Mouse (Mus musculus) thymus, adult 2 months (tissue): ENCODE measurements at regions not wholly inside any gene's neighbourhood (a gene's known extent, or its start where the extent isn't known, plus 50 kb on each side); places are given as distances from the start of the nearest gene placed in this dataset.
A peak's percentile ranks its signal among the peaks of the same experiment; 100 is the strongest.

Source experiments
- DNase-seq: peaks from one replicate; pipeline ENCODE4 v3.0.0; 2021
- H3K27ac ChIP-seq: fragments of 200-500 bp; 2 replicates; pipeline ENCODE4 v1.5.1; 2012; ENCODE audit warnings: low read length, control low read depth; ENCODE audit not compliant: control insufficient read depth, insufficient read depth
- H3K27me3 ChIP-seq: fragments of 200-500 bp; 2 replicates; pipeline ENCODE4 v1.6.1; 2012; ENCODE audit warnings: mild to moderate bottlenecking, low read length, moderate library complexity, mixed read lengths; ENCODE audit not compliant: control insufficient read depth, insufficient read depth
- H3K36me3 ChIP-seq: fragments of 200-500 bp; 2 replicates; pipeline ENCODE4 v1.6.1; 2012; ENCODE audit warnings: mild to moderate bottlenecking, low read length, moderate library complexity; ENCODE audit not compliant: control insufficient read depth, insufficient read depth
- H3K4me1 ChIP-seq: fragments of 200-500 bp; replicated peaks from 2 replicates; pipeline ENCODE4 v1.6.1; 2012; ENCODE audit warnings: low read length; ENCODE audit not compliant: control insufficient read depth, insufficient read depth
- H3K4me3 ChIP-seq: fragments of 200-500 bp; 2 replicates; pipeline ENCODE4 v1.5.1; 2012; ENCODE audit warnings: mild to moderate bottlenecking, low read length, control low read depth, moderate library complexity; ENCODE audit not compliant: control insufficient read depth, insufficient read depth
- CTCF ChIP-seq: fragments of 200-500 bp; IDR thresholded peaks from 2 replicates; pipeline ENCODE4 v1.5.1; 2012; ENCODE audit warnings: mild to moderate bottlenecking, control low read depth, low read length, moderate library complexity, borderline replicate concordance; ENCODE audit not compliant: control insufficient read depth, poor library complexity, insufficient read depth; ENCODE audit errors: extremely low read depth
- POLR2A ChIP-seq: fragments of 200-500 bp; IDR thresholded peaks from 2 replicates; pipeline ENCODE4 v1.6.1; 2012; ENCODE audit warnings: mild to moderate bottlenecking, low read length, control low read depth, moderate library complexity; ENCODE audit not compliant: control insufficient read depth, poor library complexity, insufficient read depth; ENCODE audit errors: extremely low read depth
- WGBS: fragments of 180-500 bp; shearing (Covaris S2); methylation state at CpG from one replicate; pipeline ENCODE4 v1.1.7; 2018; 5-methylcytosine and 5-hydroxymethylcytosine counted together

GRCm38 (mm10) chr2:12614345-12614744, 195.1 kb upstream of the Mindy3 start:
- Histone ChIP-seq H3K36me3 (no peaks in the 10 kb centered on the region), H3K27me3 (no peaks in the 10 kb centered on the region), H3K27ac (no peak overlapping the region), H3K4me1 (no peaks in the 10 kb centered on the region), H3K4me3 (no peak overlapping the region)
- DNase-seq: no peak
- 92% methylated on average over 2 of the region's 2 CpGs for WGBS
- TF ChIP-seq CTCF (no peak), POLR2A (no peak)

- Histone ChIP-seq H3K27me3 (no peaks in the 10 kb centered on the region), H3K36me3 (no peaks in the 10 kb centered on the region), H3K4me3 (no peak overlapping the region), H3K27ac (no peak overlapping the region), H3K4me1 (no peaks in the 10 kb centered on the region)
- TF ChIP-seq CTCF: no peak
- TF ChIP-seq POLR2A: no peak
- 80% methylated on average over 2 of the region's 2 CpGs for WGBS
- DNase-seq: no peak
These were observed 194.6 kb upstream of the Mindy3 start for GRCm38 (mm10) chr2:12613858-12614257.

DNA sequence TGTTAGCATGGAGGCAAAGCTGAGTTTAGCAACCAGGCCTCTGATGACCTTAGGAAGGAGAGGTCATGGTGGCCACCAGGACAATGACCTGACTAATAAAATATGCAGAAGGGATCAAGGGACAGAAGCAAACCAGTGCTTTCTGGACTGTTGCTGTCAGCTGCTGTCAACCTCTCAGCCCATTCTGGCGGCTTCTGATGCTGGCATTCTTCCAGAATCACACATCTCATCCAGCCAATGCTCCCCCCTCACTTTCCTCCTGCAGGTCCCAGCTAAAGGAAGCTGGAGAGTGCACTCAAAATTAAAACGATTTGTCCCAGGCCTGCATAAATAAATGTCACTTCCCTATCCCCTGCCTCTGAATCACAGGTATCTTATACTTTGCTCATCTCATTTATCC, 163.3 kb upstream of the Mindy3 start:
- DNase-seq: no peak
- no peaks in the 10 kb centered on the region for H3K27me3 ChIP-seq
- H3K4me3 ChIP-seq: no peak overlapping the region
- H3K27ac ChIP-seq: no peak overlapping the region
- 42% methylated on average over 2 of the region's 2 CpGs for whole genome bisulfite sequencing
- no peaks in the 10 kb centered on the region for H3K4me1 ChIP-seq
- TF ChIP-seq CTCF: no peak
- TF ChIP-seq POLR2A: no peak
- no peaks in the 10 kb centered on the region for H3K36me3 ChIP-seq

DNA sequence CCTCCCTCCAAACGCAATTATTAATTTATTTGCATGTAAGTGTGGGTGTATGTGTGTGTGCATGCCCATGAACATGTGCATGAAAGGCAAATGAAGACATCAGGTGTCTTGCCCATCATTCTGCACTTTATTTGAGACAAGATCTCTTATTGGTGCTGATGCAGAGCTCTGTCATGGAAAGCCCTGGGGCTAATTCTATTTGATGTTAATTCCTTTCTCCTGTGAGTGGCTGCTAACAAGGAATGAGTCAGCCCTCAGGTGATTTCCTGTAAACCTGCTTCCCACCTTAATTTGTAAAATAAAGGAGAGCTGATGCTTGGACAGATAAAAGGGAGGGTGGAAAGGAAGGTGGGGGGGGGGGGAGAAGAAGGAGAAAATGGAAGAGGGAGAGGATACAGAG, 138.5 kb upstream of the Mindy3 start:
- no peaks in the 10 kb centered on the region for H3K4me1 ChIP-seq
- no peak overlapping the region for H3K4me3 ChIP-seq
- WGBS: 64% methylated on average over 1 of the region's 1 CpGs
- no peaks in the 10 kb centered on the region for H3K27me3 ChIP-seq
- TF ChIP-seq CTCF (no peak), POLR2A (no peak)
- no peak overlapping the region for H3K27ac ChIP-seq
- no peak for DNase-seq
- no peaks in the 10 kb centered on the region for H3K36me3 ChIP-seq

DNA sequence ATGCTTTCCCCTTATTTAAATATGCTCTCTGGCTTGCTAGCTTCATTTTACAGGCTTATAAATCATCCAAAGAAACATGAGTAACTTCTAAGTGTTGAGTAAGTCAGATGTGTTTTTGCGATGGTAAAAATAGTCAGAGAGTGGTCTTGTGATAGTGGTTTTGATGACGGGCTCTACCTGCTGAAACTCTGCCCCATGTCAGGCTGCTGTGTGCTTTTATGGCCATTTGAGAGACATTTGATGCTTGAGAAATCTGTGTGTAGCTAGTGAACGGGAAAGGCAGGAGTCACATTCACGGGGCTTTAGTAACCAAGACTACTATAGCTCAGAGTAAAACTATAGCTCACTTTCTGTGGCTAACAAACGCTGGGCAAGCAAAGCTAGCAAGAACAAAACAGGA, 103.1 kb upstream of the Mindy3 start:
- H3K4me3 ChIP-seq: no peak overlapping the region
- no peaks in the 10 kb centered on the region for H3K36me3 ChIP-seq
- H3K27me3 ChIP-seq: no peaks in the 10 kb centered on the region
- H3K4me1 ChIP-seq: no peaks in the 10 kb centered on the region
- TF ChIP-seq POLR2A: no peak
- no peak for TF ChIP-seq CTCF
- H3K27ac ChIP-seq: no peak overlapping the region
- DNase-seq: no peak
- WGBS: 88% methylated on average over 5 of the region's 5 CpGs

DNA sequence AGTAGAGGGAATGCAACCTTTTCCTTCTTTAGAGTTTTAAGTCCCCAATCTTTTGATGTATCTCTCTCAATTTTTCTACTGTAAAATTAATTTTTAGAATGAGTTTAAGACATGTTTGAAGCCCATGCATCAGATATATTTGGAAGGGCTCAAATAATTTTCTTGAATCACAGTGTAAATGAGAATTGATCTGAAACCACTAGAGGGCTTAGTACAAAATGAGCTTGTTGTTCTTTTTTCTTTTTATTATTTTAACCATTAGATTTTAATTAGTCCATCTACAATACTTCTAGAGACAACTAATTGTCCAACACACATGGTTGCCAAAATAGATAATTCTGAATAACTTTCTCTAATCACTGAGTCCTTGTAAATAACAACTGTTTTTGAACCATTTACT, 102.5 kb upstream of the Mindy3 start:
- no peak for DNase-seq
- Histone ChIP-seq H3K27me3 (no peaks in the 10 kb centered on the region), H3K4me1 (no peaks in the 10 kb centered on the region), H3K36me3 (no peaks in the 10 kb centered on the region), H3K27ac (no peak overlapping the region), H3K4me3 (no peak overlapping the region)
- TF ChIP-seq CTCF (no peak), POLR2A (no peak)

DNA sequence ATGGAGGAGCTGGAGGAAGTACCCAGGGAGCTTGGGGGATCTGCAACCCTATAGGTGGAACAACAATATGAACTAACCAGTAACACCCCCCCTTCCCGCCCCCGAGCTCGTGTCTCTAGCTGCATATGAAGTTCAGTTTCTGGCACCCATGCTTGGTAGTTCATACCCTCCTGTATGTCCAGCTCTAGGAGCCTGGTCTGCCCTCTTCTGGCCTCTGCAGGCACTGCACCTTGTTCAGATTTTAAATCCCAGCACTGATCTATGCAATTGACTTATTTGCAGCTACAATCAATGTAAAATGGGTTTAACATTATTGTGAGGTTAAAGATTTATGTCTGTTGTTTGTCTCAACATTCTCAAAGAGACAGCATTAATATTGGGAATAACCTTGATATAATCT, 73.1 kb upstream of the Mindy3 start:
- TF ChIP-seq POLR2A (no peak), CTCF (no peak)
- H3K27me3 ChIP-seq: no peaks in the 10 kb centered on the region
- H3K4me3 ChIP-seq: no peak overlapping the region
- peak; percentile 32 for DNase-seq
- no peak overlapping the region for H3K27ac ChIP-seq
- 83% methylated on average over 3 of the region's 3 CpGs for WGBS
- H3K36me3 ChIP-seq: no peaks in the 10 kb centered on the region
- no peaks in the 10 kb centered on the region for H3K4me1 ChIP-seq
